In the genomic region with DNA sequence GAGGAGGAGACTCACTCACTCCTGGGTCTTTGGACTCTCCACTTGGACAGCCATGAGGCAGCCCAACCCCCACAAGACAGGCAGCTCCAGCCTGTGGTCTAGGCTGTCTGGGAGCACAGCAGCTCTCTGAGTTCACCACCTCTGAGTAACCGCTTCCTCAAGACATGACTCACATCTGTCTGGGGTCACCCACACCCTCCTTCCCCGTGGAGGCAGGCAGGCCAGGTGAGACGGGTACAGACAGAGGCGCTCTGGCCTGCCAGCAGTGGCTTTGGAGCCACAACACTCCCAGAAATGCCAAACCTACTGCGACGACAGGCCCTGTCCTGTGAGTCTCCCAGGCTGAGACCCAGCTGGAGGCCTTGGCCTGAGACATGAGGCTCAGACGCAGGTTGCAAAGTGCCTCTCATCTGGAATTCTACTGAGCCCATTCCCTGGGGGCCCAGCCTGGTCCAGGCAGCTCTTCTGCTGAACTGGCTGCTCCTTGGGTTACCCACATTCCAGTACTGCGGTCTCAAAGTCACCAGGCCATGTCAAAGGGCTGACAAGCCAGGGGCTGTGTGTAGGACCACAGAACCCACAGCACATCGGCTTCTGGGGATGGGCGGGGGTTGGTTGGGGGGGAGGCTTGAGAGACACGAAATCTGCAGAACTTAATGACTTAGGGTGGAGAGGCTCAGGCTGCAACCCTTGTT, we compare ENCODE assay signal across 10 mouse cellular contexts. TPM values are rescaled to one million over a fixed set of nuclear protein-coding genes. Genes with fewer than 3 reads are reported as not detected.
A peak's percentile ranks its signal among the peaks of the same experiment; 100 is the strongest.
DNase-seq lines count a peak whose midpoint lies in the region; ATAC-seq and TF ChIP-seq lines count a peak whose summit lies in the region.
"Had no signal": no experiment of that assay in that cellular context is flagged by ENCODE, and none has a peak within 500 bp of the region (broad histone marks: within the 10 kb centered on the region; RNA-seq: fewer than 3 reads in every experiment).

No protein-coding gene starts in this region.

- no peaks in the 10 kb centered on the region for H3K36me3 ChIP-seq in heart, embryonic 13.5 days
- no peaks in the 10 kb centered on the region for H3K36me3 ChIP-seq in heart, adult 2 months (ENCODE audit: control insufficient read depth, insufficient read depth, low read length)
- no peaks in the 10 kb centered on the region for H3K36me3 ChIP-seq in intestine, embryonic 16.5 days (ENCODE audit: control insufficient read depth, insufficient read depth, low read length)
- H3K36me3 ChIP-seq: liver, embryonic 13.5 days had no signal

- no peak overlapping the region for H3K4me3 ChIP-seq in heart, embryonic 13.5 days
- H3K4me3 ChIP-seq in heart, adult 2 months: no peak overlapping the region
- no peak overlapping the region for H3K4me3 ChIP-seq in intestine, embryonic 16.5 days (ENCODE audit: low read length)
- no peak overlapping the region for H3K4me3 ChIP-seq in left cerebral cortex, adult 2 months
- H3K4me3 ChIP-seq: erythroblast, embryonic 14.5 days; liver, embryonic 13.5 days had no signal

- H3K4me1 ChIP-seq in heart, embryonic 13.5 days: peaks cover 99% of the 10 kb centered on the region
- H3K4me1 ChIP-seq in heart, adult 2 months (ENCODE audit: control insufficient read depth, insufficient read depth, low read length): peaks cover 19% of the 10 kb centered on the region
- H3K4me1 ChIP-seq in intestine, embryonic 16.5 days (ENCODE audit: control insufficient read depth, insufficient read depth, low read length): peaks cover 82% of the 10 kb centered on the region
- H3K4me1 ChIP-seq: liver, embryonic 13.5 days had no signal

- no peak for ATAC-seq in heart, embryonic 13.5 days (ENCODE audit: extremely low read depth, insufficient number of reproducible peaks, low FRiP score, low TSS enrichment)
- peak; percentile 39 for ATAC-seq in intestine, embryonic 16.5 days

- no peak for TF ChIP-seq POLR2A in heart, adult 2 months (IDR thresholded peaks at IDR 0.05; ENCODE audit: insufficient read depth, low read depth, low read length)

- no peak for DNase-seq in heart, adult 2 months
- DNase-seq in CD4-positive, CD25-positive, alpha-beta regulatory T cell, adult 2 months (ENCODE audit: low read depth, low spot score): peak; percentile 76
- DNase-seq in natural killer cell, adult 2 months (ENCODE audit: low spot score in 2 of 2): peak; percentile 82 to 84
- no peak for DNase-seq in testis, postnatal 14 days (ENCODE audit: low spot score)
- no peak for DNase-seq in left cerebral cortex, adult 2 months (ENCODE audit: extremely low spot score in 1 of 2, low spot score in 2 of 2)
- DNase-seq in layer of hippocampus, postnatal 14 days (ENCODE audit: low spot score in 2 of 2): no peak
- DNase-seq: liver, embryonic 13.5 days had no signal

- no peak for TF ChIP-seq CTCF in heart, adult 2 months (IDR thresholded peaks at IDR 0.05)
- no peak for TF ChIP-seq CTCF in left cerebral cortex, adult 2 months (IDR thresholded peaks at IDR 0.05)

- H3K79me2 ChIP-seq in heart, adult 2 months (replicated peaks; ENCODE audit: control insufficient read depth, insufficient read depth, low read length): peaks cover 2% of the 10 kb centered on the region

- H3K4me2 ChIP-seq in heart, embryonic 13.5 days: no peak overlapping the region
- no peak overlapping the region for H3K4me2 ChIP-seq in intestine, embryonic 16.5 days (ENCODE audit: low read depth, low read length)
- H3K4me2 ChIP-seq: liver, embryonic 13.5 days had no signal

- no peaks in the 10 kb centered on the region for H3K9me3 ChIP-seq in heart, embryonic 13.5 days
- no peaks in the 10 kb centered on the region for H3K9me3 ChIP-seq in intestine, embryonic 16.5 days (ENCODE audit: control insufficient read depth, low read length)
- H3K9me3 ChIP-seq: liver, embryonic 13.5 days had no signal

- intact Hi-C loops in heart, adult 2 months (cut with DNase I): no loop called here
- intact Hi-C loops in left cerebral cortex, adult 2 months (cut with DNase I): no loop called here

- no peak for TF ChIP-seq EP300 in heart, adult 2 months (IDR thresholded peaks at IDR 0.05; ENCODE audit: insufficient read depth, low read depth, low read length)

- H3K27ac ChIP-seq in heart, embryonic 13.5 days (replicated peaks): peak overlapping the region; percentile 13; the same call in 1 of the 2 replicates
- no peak overlapping the region for H3K27ac ChIP-seq in heart, adult 2 months
- peak overlapping the region; percentile 52 for H3K27ac ChIP-seq in intestine, embryonic 16.5 days (ENCODE audit: low read length)
- no peak overlapping the region for H3K27ac ChIP-seq in left cerebral cortex, adult 2 months
- H3K27ac ChIP-seq: liver, embryonic 13.5 days had no signal

- WGBS in heart, embryonic 13.5 days: 52% methylated on average over 11 of the region's 11 CpGs
- WGBS in heart, adult 2 months: 55% methylated on average over 11 of the region's 11 CpGs
- WGBS in intestine, embryonic 16.5 days: 55% methylated on average over 11 of the region's 11 CpGs

- H3K9ac ChIP-seq in heart, embryonic 13.5 days: peak overlapping the region; percentile 55; the same call in 1 of the 2 replicates
- no peak overlapping the region for H3K9ac ChIP-seq in heart, adult 2 months (ENCODE audit: low read depth, low read length)
- H3K9ac ChIP-seq in intestine, embryonic 16.5 days (ENCODE audit: low read depth, low read length): peak overlapping the region; percentile 47; the same call in 1 of the 2 replicates
- H3K9ac ChIP-seq: liver, embryonic 13.5 days had no signal

- H3K27me3 ChIP-seq in heart, embryonic 13.5 days (replicated peaks): no peaks in the 10 kb centered on the region
- H3K27me3 ChIP-seq in heart, adult 2 months (ENCODE audit: control insufficient read depth, insufficient read depth, low read length): no peaks in the 10 kb centered on the region
- H3K27me3 ChIP-seq in intestine, embryonic 16.5 days (replicated peaks; ENCODE audit: control insufficient read depth, insufficient read depth, low read length): no peaks in the 10 kb centered on the region

RNA-seq across cellular contexts. Expression of a gene that starts 12.6 kb away (rescaled TPM):
- 3.4 TPM in 2 replicates for polyA plus RNA-seq in heart, embryonic 13.5 days (2015; fragmentation: Nextera tagmentation; extraction: Ambion mirVana)
- 10 to 100 TPM; 28.4 to 31.4 TPM for total RNA-seq in heart, adult 2 months (2021)
- polyA plus RNA-seq in heart, adult 2 months (2012; rRNA removed): 37.4 and 41.7 TPM in 2 replicates
- polyA plus RNA-seq in intestine, embryonic 16.5 days (2015; fragmentation: Nextera tagmentation; extraction: Ambion mirVana): 4.4 and 4.6 TPM in 2 replicates
- 10 to 100 TPM; 53.4 to 58.5 TPM for total RNA-seq in left cerebral cortex, adult 2 months (2021)
- 10 to 100 TPM; 28.6 to 35.0 TPM for total RNA-seq in layer of hippocampus, postnatal 14 days (2021)

RNA-seq across cellular contexts. Expression of a gene that starts 45.1 kb away (rescaled TPM):
- polyA plus RNA-seq in heart, embryonic 13.5 days (2015; fragmentation: Nextera tagmentation; extraction: Ambion mirVana): 0.33 and 0.57 TPM in 2 replicates
- under 1 TPM; 0.47 to 0.91 TPM for total RNA-seq in heart, adult 2 months (2021)
- polyA plus RNA-seq in heart, adult 2 months (2012; rRNA removed): 1.2 and 1.8 TPM in 2 replicates
- 0.65 and 1.9 TPM in 2 replicates for polyA plus RNA-seq in intestine, embryonic 16.5 days (2015; fragmentation: Nextera tagmentation; extraction: Ambion mirVana)
- under 1 TPM in 1 of 2 experiments, not detected in 1; 0.36 TPM for total RNA-seq in left cerebral cortex, adult 2 months (2021)
- not detected for total RNA-seq in layer of hippocampus, postnatal 14 days (2021)
- polyA plus RNA-seq: erythroblast, embryonic 14.5 days had no signal

Comparison
In these comparisons a context has a peak if more than half of its experiments do, and no peak if none do; other contexts are left out.
1. H3K27ac ChIP-seq: peak in heart, embryonic 13.5 days (single experiment) and intestine, embryonic 16.5 days (single experiment); none in heart, adult 2 months (single experiment) and left cerebral cortex, adult 2 months (single experiment).
2. DNase-seq: peak in CD4-positive, CD25-positive, alpha-beta regulatory T cell, adult 2 months (single experiment) and natural killer cell, adult 2 months (2 of 2); none in heart, adult 2 months (0 of 2), testis, postnatal 14 days (single experiment), left cerebral cortex, adult 2 months (0 of 2) and layer of hippocampus, postnatal 14 days (0 of 2).